Mouse (Mus musculus) MEL (cell line): ENCODE data around the gene Csf2.

Experiments
- CTCF ChIP-seq, 3 experiments: IDR thresholded peaks in 2 of 3; conservative IDR thresholded peaks in 1 of 3; 2 replicates each; pipeline ENCODE4 v1.5.1; 2011 to 2012; ENCODE audit warnings: low read length in 3 of 3, low read depth in 2 of 3, mild to moderate bottlenecking in 2 of 3, improper control_type of control experiment in 1 of 3, inconsistent platforms in 1 of 3, mixed read lengths in 1 of 3, moderate library complexity in 1 of 3; ENCODE audit not compliant: control insufficient read depth in 1 of 3, insufficient read depth in 1 of 3, poor library complexity in 1 of 3, severe bottlenecking in 1 of 3
- E2F4 ChIP-seq: IDR thresholded peaks from 2 replicates; pipeline ENCODE4 v1.6.1; 2011; ENCODE audit warnings: low read depth, low read length, improper control_type of control experiment, borderline replicate concordance
- HCFC1 ChIP-seq: IDR thresholded peaks from 2 replicates; pipeline ENCODE4 v1.6.1; 2012; ENCODE audit warnings: low read depth, mild to moderate bottlenecking, inconsistent platforms, low read length, improper control_type of control experiment, moderate library complexity
- KAT2A ChIP-seq: conservative IDR thresholded peaks from 2 replicates; pipeline ENCODE4 v1.6.1; 2012; ENCODE audit warnings: low read depth, low read length, improper control_type of control experiment, inconsistent platforms
- MYC ChIP-seq: IDR thresholded peaks from 2 replicates; pipeline ENCODE4 v1.6.1; 2011; ENCODE audit warnings: low read depth, mild to moderate bottlenecking, low read length, improper control_type of control experiment, moderate library complexity
- NELFE ChIP-seq: IDR thresholded peaks from 2 replicates; pipeline ENCODE4 v1.6.1; 2011; ENCODE audit warnings: low read depth, low read length, improper control_type of control experiment
- RAD21 ChIP-seq: IDR thresholded peaks from 2 replicates; pipeline ENCODE4 v1.6.1; 2011; ENCODE audit warnings: mild to moderate bottlenecking, low read depth, low read length, improper control_type of control experiment
- TAL1 ChIP-seq: IDR thresholded peaks from 2 replicates; pipeline ENCODE4 v1.6.1; 2012; ENCODE audit warnings: mild to moderate bottlenecking, inconsistent platforms, low read length, moderate library complexity, mixed read lengths
- UBTF ChIP-seq: IDR thresholded peaks from 2 replicates; pipeline ENCODE4 v1.6.1; 2012; ENCODE audit warnings: low read depth, mild to moderate bottlenecking, inconsistent platforms, low read length, improper control_type of control experiment, moderate library complexity, borderline replicate concordance; ENCODE audit not compliant: insufficient read depth
- ZNF384 ChIP-seq: IDR thresholded peaks from 2 replicates; pipeline ENCODE4 v1.6.1; 2012; ENCODE audit warnings: low read depth, mild to moderate bottlenecking, inconsistent platforms, low read length, improper control_type of control experiment

DNA sequence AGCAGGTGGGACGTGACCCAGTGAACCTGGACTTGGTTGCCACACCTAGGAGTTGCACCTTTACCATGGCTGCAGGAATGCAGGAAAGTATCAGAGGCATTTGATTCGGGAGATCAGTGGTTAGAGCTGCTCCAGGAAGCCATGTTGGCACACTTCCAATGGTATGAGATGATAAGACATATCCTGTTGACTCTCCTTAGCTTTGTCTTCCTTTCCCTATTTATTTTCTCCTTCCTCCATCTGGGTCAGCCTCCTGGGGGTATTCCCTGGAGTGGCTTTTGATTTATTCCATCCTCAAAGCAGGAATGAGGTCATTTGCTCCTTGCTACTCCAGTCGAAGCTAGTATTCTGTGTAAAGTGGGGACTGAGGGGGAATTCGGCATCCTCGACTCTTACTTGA lies 42.5 kb downstream of the Csf2 start:
- TF ChIP-seq KAT2A (no peak), NELFE (no peak), CTCF (IDR thresholded peaks at IDR 0.05 in 2 of 3, conservative IDR thresholded peaks at IDR 0.05 in 1 of 3; ENCODE audit: control insufficient read depth in 1 of 3, insufficient read depth in 1 of 3, low read depth in 2 of 3, low read length in 3 of 3, poor library complexity in 1 of 3, severe bottlenecking in 1 of 3) (no peak), HCFC1 (no peak), UBTF (no peak), ZNF384 (no peak), MYC (no peak), RAD21 (no peak), TAL1 (no peak), E2F4 (no peak)
